Mouse (Mus musculus): ENCODE measurements around the gene Hagh. TPM values are rescaled to one million over a fixed set of nuclear protein-coding genes. Genes with fewer than 3 reads are reported as not detected.

Gene Hagh
- polyA plus RNA-seq, 1 experiment = 157 TPM

- no peaks in the 10 kb centered on the region for H3K27me3 ChIP-seq (ENCODE audit: control insufficient read depth, insufficient read depth, low read length)
- 67% methylated on average over 5 of the region's 5 CpGs for WGBS
- H3K4me1 ChIP-seq (replicated peaks; ENCODE audit: control insufficient read depth, insufficient read depth, low read length) = no peaks in the 10 kb centered on the region; the same call in 1 of the 2 replicates
- peaks cover 6% of the 10 kb centered on the region; the same call in 1 of the 2 replicates for H3K36me3 ChIP-seq (ENCODE audit: control insufficient read depth, insufficient read depth, low read length)
- H3K27ac ChIP-seq (ENCODE audit: control insufficient read depth, insufficient read depth, low read length) = no peak overlapping the region
- H3K4me3 ChIP-seq (ENCODE audit: control insufficient read depth, insufficient read depth, low read length) = no peak overlapping the region
- DNase-seq = peak; percentile 48
- TF ChIP-seq POLR2A (IDR thresholded peaks at IDR 0.05; ENCODE audit: control insufficient read depth, extremely low read depth, insufficient read depth, low read length, poor library complexity) (no peak), CTCF (IDR thresholded peaks at IDR 0.05; ENCODE audit: borderline replicate concordance, control insufficient read depth, extremely low read depth, insufficient read depth, low read length, poor library complexity) (no peak)
Observed at GRCm38 (mm10) chr17:24878117-24878397, 38.1 kb downstream of the Hagh start.

GRCm38 (mm10) chr17:24878531-24878930, 38.6 kb downstream of the Hagh start:
- H3K36me3 ChIP-seq (ENCODE audit: control insufficient read depth, insufficient read depth, low read length) = peaks cover 7% of the 10 kb centered on the region; the same call in 1 of the 2 replicates
- H3K27ac ChIP-seq (ENCODE audit: control insufficient read depth, insufficient read depth, low read length) = no peak overlapping the region
- H3K27me3 ChIP-seq (ENCODE audit: control insufficient read depth, insufficient read depth, low read length) = no peaks in the 10 kb centered on the region

DNA sequence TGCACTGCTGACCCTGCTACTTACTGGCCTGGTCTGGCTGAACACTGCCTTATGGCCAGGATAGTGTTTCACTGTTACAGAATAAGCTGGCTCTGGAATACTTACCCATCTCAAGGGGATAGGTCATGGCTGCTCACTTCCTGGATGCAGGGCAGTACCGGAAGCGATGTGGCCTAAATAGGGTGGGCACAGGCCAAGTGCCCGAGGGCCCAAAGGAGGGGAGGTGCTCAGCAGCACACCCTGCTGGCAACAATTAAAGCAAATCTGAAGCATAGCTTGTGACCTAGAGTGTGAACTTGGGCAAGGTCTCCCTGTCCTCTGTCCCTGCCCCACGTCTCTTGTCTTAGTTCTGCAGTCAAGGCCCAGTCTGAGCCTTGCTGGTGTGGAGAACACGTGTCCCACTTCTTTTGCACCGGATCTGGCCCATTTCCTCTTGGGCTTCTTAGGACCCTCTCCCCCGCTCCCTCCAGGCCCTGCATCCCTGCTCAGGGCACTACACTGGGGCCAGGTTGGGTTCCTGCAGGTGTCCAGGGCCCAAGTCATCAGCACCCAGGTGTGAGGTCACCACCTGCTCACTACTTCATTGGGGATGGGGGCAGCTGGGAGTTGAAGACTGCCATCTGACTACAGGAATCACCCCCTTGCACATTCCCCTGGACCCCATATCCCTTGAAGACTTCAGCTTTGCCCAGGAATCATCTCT, 41.9 kb downstream of the Hagh start:
- H3K4me3 ChIP-seq (ENCODE audit: control insufficient read depth, insufficient read depth, low read length) = no peak overlapping the region
- WGBS = 52% methylated on average over 7 of the region's 7 CpGs
- DNase-seq = peak; percentile 40

More at GRCm38 (mm10) chr17:24878531-24878930, 38.6 kb downstream of the Hagh start:
- Histone ChIP-seq H3K4me3 (ENCODE audit: control insufficient read depth, insufficient read depth, low read length) (no peak overlapping the region), H3K4me1 (replicated peaks; ENCODE audit: control insufficient read depth, insufficient read depth, low read length) (no peaks in the 10 kb centered on the region; the same call in 1 of the 2 replicates)
- no peak for TF ChIP-seq CTCF (IDR thresholded peaks at IDR 0.05; ENCODE audit: borderline replicate concordance, control insufficient read depth, extremely low read depth, insufficient read depth, low read length, poor library complexity)
- TF ChIP-seq POLR2A (IDR thresholded peaks at IDR 0.05; ENCODE audit: control insufficient read depth, extremely low read depth, insufficient read depth, low read length, poor library complexity) = no peak
- DNase-seq = no peak
- 84% methylated on average over 8 of the region's 8 CpGs for WGBS

DNA sequence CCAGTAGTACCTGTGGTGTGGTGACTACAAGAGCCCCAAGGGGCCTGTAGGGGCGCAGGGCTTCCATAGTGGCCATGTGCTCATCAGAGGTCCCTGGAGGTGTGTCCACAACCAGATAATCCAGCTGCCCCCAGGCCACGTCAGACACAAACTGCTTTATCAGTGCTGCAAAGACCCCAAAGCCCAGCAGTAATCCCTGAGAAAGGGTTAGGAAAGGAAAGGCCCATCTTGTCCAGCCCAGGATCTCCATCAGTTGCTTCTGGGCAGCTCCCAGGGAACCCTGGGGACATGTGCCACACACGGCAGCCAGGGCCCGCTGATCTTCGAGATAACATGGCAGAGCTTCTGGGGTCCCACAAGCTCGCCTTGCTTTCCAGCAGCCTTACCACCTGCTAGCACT, 44.4 kb downstream of the Hagh start:
- no peak for TF ChIP-seq CTCF (IDR thresholded peaks at IDR 0.05; ENCODE audit: borderline replicate concordance, control insufficient read depth, extremely low read depth, insufficient read depth, low read length, poor library complexity)
- TF ChIP-seq POLR2A (IDR thresholded peaks at IDR 0.05; ENCODE audit: control insufficient read depth, extremely low read depth, insufficient read depth, low read length, poor library complexity) = no peak
- H3K36me3 ChIP-seq (ENCODE audit: control insufficient read depth, insufficient read depth, low read length) = peaks cover 10% of the 10 kb centered on the region; the same call in 1 of the 2 replicates
- H3K4me1 ChIP-seq (replicated peaks; ENCODE audit: control insufficient read depth, insufficient read depth, low read length) = peaks cover 16% of the 10 kb centered on the region
- no peak overlapping the region for H3K4me3 ChIP-seq (ENCODE audit: control insufficient read depth, insufficient read depth, low read length)
- H3K27ac ChIP-seq (ENCODE audit: control insufficient read depth, insufficient read depth, low read length) = no peak overlapping the region
- no peak for DNase-seq
- no peaks in the 10 kb centered on the region for H3K27me3 ChIP-seq (ENCODE audit: control insufficient read depth, insufficient read depth, low read length)
- WGBS = 93% methylated on average over 6 of the region's 6 CpGs

More for the DNA sequence above, 41.9 kb downstream of the Hagh start:
- peaks cover 7% of the 10 kb centered on the region for H3K4me1 ChIP-seq (replicated peaks; ENCODE audit: control insufficient read depth, insufficient read depth, low read length)
- H3K27me3 ChIP-seq (ENCODE audit: control insufficient read depth, insufficient read depth, low read length) = no peaks in the 10 kb centered on the region
- no peak overlapping the region for H3K27ac ChIP-seq (ENCODE audit: control insufficient read depth, insufficient read depth, low read length)
- TF ChIP-seq POLR2A (IDR thresholded peaks at IDR 0.05; ENCODE audit: control insufficient read depth, extremely low read depth, insufficient read depth, low read length, poor library complexity) (no peak), CTCF (IDR thresholded peaks at IDR 0.05; ENCODE audit: borderline replicate concordance, control insufficient read depth, extremely low read depth, insufficient read depth, low read length, poor library complexity) (peak; percentile 34; the same call in 1 of the 2 replicates)
- peaks cover 7% of the 10 kb centered on the region; the same call in 1 of the 2 replicates for H3K36me3 ChIP-seq (ENCODE audit: control insufficient read depth, insufficient read depth, low read length)

GRCm38 (mm10) chr17:24885356-24886133, 45.6 kb downstream of the Hagh start:
- Histone ChIP-seq H3K4me1 (replicated peaks; ENCODE audit: control insufficient read depth, insufficient read depth, low read length) (peaks cover 16% of the 10 kb centered on the region), H3K4me3 (ENCODE audit: control insufficient read depth, insufficient read depth, low read length) (peak overlapping the region; percentile 83), H3K27ac (ENCODE audit: control insufficient read depth, insufficient read depth, low read length) (no peak overlapping the region), H3K36me3 (ENCODE audit: control insufficient read depth, insufficient read depth, low read length) (peaks cover 12% of the 10 kb centered on the region), H3K27me3 (ENCODE audit: control insufficient read depth, insufficient read depth, low read length) (no peaks in the 10 kb centered on the region)
- no peak for DNase-seq
- TF ChIP-seq CTCF (IDR thresholded peaks at IDR 0.05; ENCODE audit: borderline replicate concordance, control insufficient read depth, extremely low read depth, insufficient read depth, low read length, poor library complexity) (no peak), POLR2A (IDR thresholded peaks at IDR 0.05; ENCODE audit: control insufficient read depth, extremely low read depth, insufficient read depth, low read length, poor library complexity) (no peak)
- 24% methylated on average over 22 of the region's 22 CpGs for WGBS

DNA sequence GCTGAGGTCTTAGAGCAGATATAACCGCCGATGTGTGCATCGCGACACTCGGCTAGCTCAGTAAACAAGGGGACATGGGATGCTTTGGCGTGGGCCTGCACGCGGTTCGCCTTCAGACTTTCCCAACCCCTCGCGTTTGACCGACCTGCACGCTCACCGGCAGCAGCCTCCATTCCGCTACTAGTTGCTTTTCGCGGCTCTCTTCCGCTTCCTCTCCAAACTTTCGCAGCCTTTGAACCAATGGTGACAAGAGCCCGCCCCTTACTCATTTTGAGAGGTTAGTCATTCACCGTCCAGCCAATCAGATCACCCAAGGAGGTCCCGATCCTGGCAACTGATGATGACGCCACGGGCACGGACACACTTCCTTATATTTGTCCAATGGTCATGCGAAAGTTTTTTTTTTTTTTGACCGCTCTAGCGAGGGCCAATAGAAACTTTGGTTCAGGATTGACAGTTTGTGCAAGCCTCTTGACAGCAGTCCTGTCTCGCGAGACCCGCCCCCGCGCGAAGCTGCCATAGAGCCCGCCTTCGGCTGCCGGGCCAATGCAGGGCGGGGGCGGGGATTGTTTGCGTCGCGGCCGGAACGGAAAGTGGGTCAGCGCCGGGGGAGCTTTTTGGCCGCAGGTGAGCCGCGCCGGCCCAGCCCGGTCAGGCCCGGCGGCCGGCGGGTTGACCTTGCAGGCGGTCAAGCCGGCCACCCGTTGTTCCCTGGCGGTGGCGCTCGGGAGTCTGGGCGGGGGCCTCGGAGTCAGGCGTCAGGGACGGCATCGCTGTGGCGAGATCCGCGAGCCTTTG, 46.4 kb downstream of the Hagh start, which contains the start of the genes Nubp2 and Spsb3:
TSS of gene Nubp2 (minus strand) at position 216 of the 798 bp plus-strand sequence.
TSS of gene Spsb3 (plus strand) at position 510 of the 798 bp plus-strand sequence.
- Histone ChIP-seq H3K36me3 (ENCODE audit: control insufficient read depth, insufficient read depth, low read length) (peaks cover 20% of the 10 kb centered on the region), H3K4me3 (ENCODE audit: control insufficient read depth, insufficient read depth, low read length) (peak within 1 kb of the TSS; percentile 83), H3K27ac (ENCODE audit: control insufficient read depth, insufficient read depth, low read length) (no peak within 1 kb of the TSS), H3K27me3 (ENCODE audit: control insufficient read depth, insufficient read depth, low read length) (no peaks in the 10 kb centered on the region), H3K4me1 (replicated peaks; ENCODE audit: control insufficient read depth, insufficient read depth, low read length) (peaks cover 16% of the 10 kb centered on the region)
- DNase-seq = peak; percentile 96
- WGBS = under 1% methylated on average over 69 of the region's 69 CpGs
- TF ChIP-seq CTCF (IDR thresholded peaks at IDR 0.05; ENCODE audit: borderline replicate concordance, control insufficient read depth, extremely low read depth, insufficient read depth, low read length, poor library complexity) = peak; percentile 38; the same call in 1 of the 2 replicates
- peak; percentile 66; the same call in 1 of the 2 replicates for TF ChIP-seq POLR2A (IDR thresholded peaks at IDR 0.05; ENCODE audit: control insufficient read depth, extremely low read depth, insufficient read depth, low read length, poor library complexity)
